10 mouse cellular contexts compared by ENCODE assay signal in the genomic region with DNA sequence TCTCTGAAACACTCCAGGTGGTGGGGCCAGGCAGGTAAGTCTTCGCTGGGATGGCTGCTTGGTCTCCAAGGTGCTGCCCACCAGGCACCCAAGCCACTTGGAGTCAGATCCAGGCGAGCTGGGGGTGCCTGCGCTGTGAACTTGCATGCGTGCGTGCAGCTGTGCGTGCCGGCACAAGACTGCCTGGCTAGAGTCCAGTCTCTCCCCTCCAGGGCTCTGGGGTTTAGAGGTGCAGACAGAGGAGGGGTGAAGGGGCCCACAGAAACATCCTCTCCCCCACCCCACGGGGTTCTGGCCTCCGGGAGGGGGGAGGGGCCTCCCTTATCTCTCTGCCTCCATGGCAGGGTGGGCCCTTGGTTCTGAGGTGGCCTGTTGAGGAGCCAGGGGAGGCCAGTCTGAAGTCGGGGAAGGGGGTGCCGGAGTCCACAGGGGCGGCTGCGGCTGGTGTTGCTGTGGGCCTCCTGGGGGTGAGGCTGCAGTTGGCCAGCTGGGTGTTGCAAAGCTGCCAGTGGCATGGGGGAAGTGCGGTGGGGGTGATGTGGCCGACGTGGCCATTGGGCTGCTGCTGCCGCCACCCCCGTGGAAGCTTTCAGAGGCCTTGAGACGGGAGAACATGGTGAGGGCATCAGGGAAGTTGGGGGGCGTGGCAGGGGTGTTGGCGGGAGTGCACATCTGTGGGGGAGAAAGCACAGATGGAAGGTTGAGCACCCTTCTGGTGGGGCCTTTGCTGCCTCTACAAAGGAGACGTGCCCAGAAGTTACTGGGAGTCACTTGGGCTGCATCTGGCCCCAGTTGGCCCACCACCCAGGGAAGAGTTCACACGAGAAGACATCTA. TPM values are rescaled to one million over a fixed set of nuclear protein-coding genes. Genes with fewer than 3 reads are reported as not detected.
DNase-seq lines count a peak whose midpoint lies in the region; ATAC-seq and TF ChIP-seq lines count a peak whose summit lies in the region.
"Had no signal": no experiment of that assay in that cellular context is flagged by ENCODE, and none has a peak within 500 bp of the region (broad histone marks: within the 10 kb centered on the region; RNA-seq: fewer than 3 reads in every experiment).

No protein-coding gene starts in this region.

- no peak overlapping the region for H3K9ac ChIP-seq in hindbrain, embryonic 12.5 days
- no peak overlapping the region for H3K9ac ChIP-seq in hindbrain, postnatal 0 days (replicated peaks; ENCODE audit: low read length)
- 0 out of 2 replicates have a peak overlapping the region, but pooled peaks have one; percentile 21 for H3K9ac ChIP-seq in neural tube, embryonic 12.5 days
- H3K9ac ChIP-seq in liver, postnatal 0 days (replicated peaks), result no peak overlapping the region

- peaks cover 25% of the 10 kb centered on the region for H3K4me1 ChIP-seq in hindbrain, embryonic 12.5 days
- H3K4me1 ChIP-seq in hindbrain, postnatal 0 days (ENCODE audit: insufficient read depth, low read length), result peaks cover 15% of the 10 kb centered on the region
- peaks cover 27% of the 10 kb centered on the region for H3K4me1 ChIP-seq in neural tube, embryonic 12.5 days
- H3K4me1 ChIP-seq in liver, postnatal 0 days (ENCODE audit: insufficient read depth), result peaks cover 33% of the 10 kb centered on the region

- DNase-seq in cerebellum, adult 11-12 months, result peak; percentile 57
- DNase-seq in cerebellum, adult 9-10 months, result no peak
- no peak for DNase-seq in hindbrain, postnatal 0 days (ENCODE audit: low spot score)
- no peak for DNase-seq in neural tube, embryonic 10.5 days (ENCODE audit: extremely low spot score, low spot score)
- DNase-seq in liver, postnatal 0 days, result peak; percentile 39
- no peak for DNase-seq in right cerebral cortex, adult 2 months (ENCODE audit: low spot score in 2 of 2)
- DNase-seq: thymus, adult 18-20 months had no signal

- WGBS in hindbrain, embryonic 12.5 days, result 91% methylated on average over 22 of the region's 23 CpGs
- WGBS in hindbrain, postnatal 0 days, result 65% methylated on average over 22 of the region's 23 CpGs
- 88% methylated on average over 23 of the region's 23 CpGs for WGBS in neural tube, embryonic 12.5 days
- WGBS in liver, postnatal 0 days (ENCODE audit: insufficient replicate concordance), result 56% methylated on average over 23 of the region's 23 CpGs

- H3K36me3 ChIP-seq in hindbrain, embryonic 12.5 days, result peaks cover 22% of the 10 kb centered on the region
- peaks cover 3% of the 10 kb centered on the region; the same call in 1 of the 2 replicates for H3K36me3 ChIP-seq in hindbrain, postnatal 0 days (ENCODE audit: insufficient read depth, low read length)
- peaks cover 25% of the 10 kb centered on the region for H3K36me3 ChIP-seq in neural tube, embryonic 12.5 days
- H3K36me3 ChIP-seq in liver, postnatal 0 days (replicated peaks; ENCODE audit: insufficient read depth, low read length), result peaks cover 28% of the 10 kb centered on the region

- TF ChIP-seq EP300 in liver, postnatal 0 days (IDR thresholded peaks at IDR 0.05; ENCODE audit: low read depth), result no peak

- peak overlapping the region; percentile 9; the same call in 1 of the 2 replicates for H3K27ac ChIP-seq in hindbrain, embryonic 12.5 days
- H3K27ac ChIP-seq in hindbrain, postnatal 0 days, result no peak overlapping the region
- H3K27ac ChIP-seq in neural tube, embryonic 12.5 days, result no peak overlapping the region
- H3K27ac ChIP-seq in liver, postnatal 0 days (ENCODE audit: low read depth), result no peak overlapping the region

- ATAC-seq in hindbrain, embryonic 12.5 days (ENCODE audit: low FRiP score), result no peak
- no peak for ATAC-seq in hindbrain, postnatal 0 days
- no peak for ATAC-seq in neural tube, embryonic 12.5 days (ENCODE audit: low FRiP score, low read depth)
- no peak for ATAC-seq in liver, postnatal 0 days

- no peak overlapping the region for H3K4me3 ChIP-seq in hindbrain, embryonic 12.5 days
- no peak overlapping the region for H3K4me3 ChIP-seq in hindbrain, postnatal 0 days (ENCODE audit: low read length)
- no peak overlapping the region for H3K4me3 ChIP-seq in neural tube, embryonic 12.5 days
- H3K4me3 ChIP-seq in liver, postnatal 0 days (ENCODE audit: low read depth, low read length), result no peak overlapping the region

- H3K4me2 ChIP-seq in hindbrain, embryonic 12.5 days (replicated peaks), result no peak overlapping the region
- no peak overlapping the region for H3K4me2 ChIP-seq in hindbrain, postnatal 0 days (ENCODE audit: low read depth, low read length)
- no peak overlapping the region for H3K4me2 ChIP-seq in neural tube, embryonic 12.5 days (replicated peaks)
- H3K4me2 ChIP-seq in liver, postnatal 0 days (ENCODE audit: low read depth, low read length), result peak overlapping the region; percentile 40

- TF ChIP-seq CTCF in hindbrain, postnatal 0 days (IDR thresholded peaks at IDR 0.05; ENCODE audit: low read depth), result no peak
- TF ChIP-seq CTCF in liver, postnatal 0 days (IDR thresholded peaks at IDR 0.05; ENCODE audit: low read depth), result no peak

- H3K9me3 ChIP-seq in hindbrain, embryonic 12.5 days (replicated peaks), result no peaks in the 10 kb centered on the region
- H3K9me3 ChIP-seq in hindbrain, postnatal 0 days (ENCODE audit: low read length), result no peaks in the 10 kb centered on the region
- no peaks in the 10 kb centered on the region for H3K9me3 ChIP-seq in neural tube, embryonic 12.5 days
- H3K9me3 ChIP-seq in liver, postnatal 0 days (ENCODE audit: low read length), result no peaks in the 10 kb centered on the region

- no peaks in the 10 kb centered on the region for H3K27me3 ChIP-seq in hindbrain, embryonic 12.5 days
- no peaks in the 10 kb centered on the region for H3K27me3 ChIP-seq in hindbrain, postnatal 0 days (ENCODE audit: insufficient read depth, low read length)
- H3K27me3 ChIP-seq in neural tube, embryonic 12.5 days (replicated peaks), result no peaks in the 10 kb centered on the region
- H3K27me3 ChIP-seq in liver, postnatal 0 days (ENCODE audit: insufficient read depth, low read length), result no peaks in the 10 kb centered on the region

RNA-seq across cellular contexts. Expression of gene Ubald1, which starts 4.7 kb away (rescaled TPM):
- 38.8 and 40.6 TPM in 2 replicates for polyA plus RNA-seq in hindbrain, embryonic 12.5 days (2016; fragmentation: Nextera tagmentation; extraction: Ambion mirVana)
- 37.6 and 38.8 TPM in 2 replicates for total RNA-seq in hindbrain, postnatal 0 days (2014; rRNA removed)
- 66.3 and 66.6 TPM in 2 replicates for polyA plus RNA-seq in hindbrain, postnatal 0 days (2015; fragmentation: Nextera tagmentation; extraction: Ambion mirVana)
- polyA plus RNA-seq in neural tube, embryonic 12.5 days (2016; fragmentation: Nextera tagmentation; extraction: Ambion mirVana), result 41.9 and 45.0 TPM in 2 replicates
- 15.6 and 16.7 TPM in 2 replicates for polyA plus RNA-seq in liver, postnatal 0 days (2015; fragmentation: Nextera tagmentation; extraction: Ambion mirVana)

RNA-seq across cellular contexts. Expression of gene Mgrn1, which starts 10.6 kb away (rescaled TPM):
- polyA plus RNA-seq in hindbrain, embryonic 12.5 days (2016; fragmentation: Nextera tagmentation; extraction: Ambion mirVana), result 91.1 and 94.0 TPM in 2 replicates
- 217 and 235 TPM in 2 replicates for total RNA-seq in hindbrain, postnatal 0 days (2014; rRNA removed)
- polyA plus RNA-seq in hindbrain, postnatal 0 days (2015; fragmentation: Nextera tagmentation; extraction: Ambion mirVana), result 123 and 126 TPM in 2 replicates
- polyA plus RNA-seq in neural tube, embryonic 12.5 days (2016; fragmentation: Nextera tagmentation; extraction: Ambion mirVana), result 92.5 and 93.3 TPM in 2 replicates
- 34.8 and 36.7 TPM in 2 replicates for polyA plus RNA-seq in liver, postnatal 0 days (2015; fragmentation: Nextera tagmentation; extraction: Ambion mirVana)

RNA-seq across cellular contexts. Expression of gene 4930562C15Rik, which starts 40.2 kb away (rescaled TPM):
- 0.53 and 0.63 TPM in 2 replicates for polyA plus RNA-seq in hindbrain, embryonic 12.5 days (2016; fragmentation: Nextera tagmentation; extraction: Ambion mirVana)
- 0.47 TPM in 1 of 2 replicates, not detected in the other for total RNA-seq in hindbrain, postnatal 0 days (2014; rRNA removed)
- polyA plus RNA-seq in hindbrain, postnatal 0 days (2015; fragmentation: Nextera tagmentation; extraction: Ambion mirVana), result 0.29 and 0.31 TPM in 2 replicates
- polyA plus RNA-seq in neural tube, embryonic 12.5 days (2016; fragmentation: Nextera tagmentation; extraction: Ambion mirVana), result 0.27 and 0.51 TPM in 2 replicates
- 0.09 TPM in 1 of 2 replicates, not detected in the other for polyA plus RNA-seq in liver, postnatal 0 days (2015; fragmentation: Nextera tagmentation; extraction: Ambion mirVana)
- total RNA-seq: megakaryocyte progenitor cell, adult 5-6 weeks had no signal

Comparison
In these comparisons a context has a peak if more than half of its experiments do, and no peak if none do; other contexts are left out.
1. DNase-seq: peak in cerebellum, adult 11-12 months (single experiment) and liver, postnatal 0 days (single experiment); none in cerebellum, adult 9-10 months (single experiment), hindbrain, postnatal 0 days (single experiment), neural tube, embryonic 10.5 days (single experiment) and right cerebral cortex, adult 2 months (0 of 2).